Mouse (Mus musculus): Measurements from ENCODE around the gene Slc50a1.

Gene Slc50a1

GRCm38 (mm10) chr3:89260211-89260610 lies 10.2 kb downstream of the Slc50a1 start:
- no peak for DNase-seq

GRCm38 (mm10) chr3:89259076-89259475 lies 11.3 kb downstream of the Slc50a1 start, which contains the start of gene Dpm3:
Gene Dpm3, plus strand, starts transcription at chr3:89259358.
- no peak for DNase-seq

- no peak for DNase-seq
These were observed 14.2 kb downstream of the Slc50a1 start for GRCm38 (mm10) chr3:89256177-89256576.

GRCm38 (mm10) chr3:89254994-89255393 lies 15.4 kb downstream of the Slc50a1 start:
- no peak for DNase-seq

GRCm38 (mm10) chr3:89251365-89251895 lies 18.9 kb downstream of the Slc50a1 start:
- peak; percentile 81 to 90 for DNase-seq

- DNase-seq: peak; percentile 88 to 90
These were observed 19.8 kb downstream of the Slc50a1 start for GRCm38 (mm10) chr3:89250435-89251040.

- DNase-seq: no peak
These were observed 22.9 kb downstream of the Slc50a1 start for GRCm38 (mm10) chr3:89247466-89247865.

- DNase-seq: peak; percentile 91 to 94
These were observed 23.9 kb downstream of the Slc50a1 start, which contains the start of gene Trim46 for GRCm38 (mm10) chr3:89246261-89247100. Gene Trim46, minus strand, starts transcription at chr3:89246309.

- no peak for DNase-seq
These were observed 24.6 kb downstream of the Slc50a1 start, which contains the start of gene Krtcap2 for GRCm38 (mm10) chr3:89245688-89246171. Gene Krtcap2, plus strand, starts transcription at chr3:89245966.

GRCm38 (mm10) chr3:89244982-89245687 lies 25.2 kb downstream of the Slc50a1 start:
- DNase-seq: no peak

- DNase-seq: peak; percentile 58 to 82
These were observed 26.0 kb downstream of the Slc50a1 start for GRCm38 (mm10) chr3:89244158-89244981.

- DNase-seq: peak; percentile 64 to 82
These were observed 26.8 kb downstream of the Slc50a1 start for GRCm38 (mm10) chr3:89243609-89244008.

GRCm38 (mm10) chr3:89242331-89242895 lies 28.0 kb downstream of the Slc50a1 start:
- peak; percentile 69 to 72 for DNase-seq

GRCm38 (mm10) chr3:89238494-89238893 lies 31.9 kb downstream of the Slc50a1 start:
- DNase-seq: no peak

- no peak for DNase-seq
These were observed 32.7 kb downstream of the Slc50a1 start for GRCm38 (mm10) chr3:89237682-89238081.

- no peak for DNase-seq
These were observed 33.9 kb downstream of the Slc50a1 start for GRCm38 (mm10) chr3:89236516-89236915.

GRCm38 (mm10) chr3:89233562-89234110 lies 36.7 kb downstream of the Slc50a1 start:
- no peak for DNase-seq

- peak in 1 of 2 experiments; percentile 47 for DNase-seq
These were observed 37.8 kb downstream of the Slc50a1 start for GRCm38 (mm10) chr3:89232614-89233013.

- DNase-seq: no peak
These were observed 38.5 kb downstream of the Slc50a1 start for GRCm38 (mm10) chr3:89231772-89232275.

GRCm38 (mm10) chr3:89231345-89231744 lies 39.0 kb downstream of the Slc50a1 start:
- DNase-seq: no peak

- no peak for DNase-seq
These were observed 39.8 kb downstream of the Slc50a1 start for GRCm38 (mm10) chr3:89230561-89230960.

Measured in kidney, postnatal 25 days (tissue).